Mouse (Mus musculus) limb, embryonic 11.5 days (tissue): ENCODE data around the gene Enah. TPM values are rescaled to one million over a fixed set of nuclear protein-coding genes. Genes with fewer than 3 reads are reported as not detected.

ENCODE experiments used
- ATAC-seq: fragments of 200-750 bp; cut with Nextera tagmentation; 2 replicates; pipeline ENCODE4 v1.8.0; 2017; ENCODE audit warnings: low read depth; ENCODE audit not compliant: insufficient number of reproducible peaks, low FRiP score, low TSS enrichment
- DNase-seq: peaks from one replicate; pipeline ENCODE4 v3.0.0-alpha.2; 2015; ENCODE audit warnings: low spot score
- H3K27ac ChIP-seq: fragments of 300-500 bp; sonication (generic); replicated peaks from 2 replicates; pipeline ENCODE4 v1.5.1; 2014; ENCODE audit warnings: low read depth, mild to moderate bottlenecking, low read length
- H3K27me3 ChIP-seq: fragments of 300-500 bp; sonication (generic); 2 replicates; pipeline ENCODE4 v1.6.1; 2014; ENCODE audit warnings: mild to moderate bottlenecking, low read length, mixed read lengths; ENCODE audit not compliant: control insufficient read depth, insufficient read depth
- H3K36me3 ChIP-seq: fragments of 300-500 bp; sonication (generic); 2 replicates; pipeline ENCODE4 v1.6.1; 2014; ENCODE audit warnings: mild to moderate bottlenecking, low read length, moderate library complexity, mixed read lengths; ENCODE audit not compliant: control insufficient read depth, insufficient read depth
- H3K4me1 ChIP-seq: fragments of 300-500 bp; sonication (generic); 2 replicates; pipeline ENCODE4 v1.6.1; 2014; ENCODE audit warnings: low read length, mixed read lengths; ENCODE audit not compliant: control insufficient read depth, insufficient read depth
- H3K4me2 ChIP-seq: fragments of 300-500 bp; sonication (generic); 2 replicates; pipeline ENCODE4 v1.6.1; 2014; ENCODE audit warnings: low read depth, mild to moderate bottlenecking, moderate library complexity; ENCODE audit not compliant: severe bottlenecking
- H3K4me3 ChIP-seq: fragments of 300-500 bp; sonication (generic); 2 replicates; pipeline ENCODE4 v1.5.1; 2014; ENCODE audit warnings: low read depth, low read length
- H3K9ac ChIP-seq: fragments of 300-500 bp; sonication (generic); 2 replicates; pipeline ENCODE4 v1.6.1; 2014; ENCODE audit warnings: mild to moderate bottlenecking, low read length
- H3K9me3 ChIP-seq: fragments of 300-500 bp; sonication (generic); 2 replicates; pipeline ENCODE4 v1.6.1; 2016; ENCODE audit warnings: low read length; ENCODE audit not compliant: control insufficient read depth
- WGBS: fragments of 180-500 bp; shearing (Covaris S2); extraction: QIAGEN DNeasy Blood & Tissue Kit; methylation state at CpG from one replicate; pipeline ENCODE4 v1.1.7; 2014; 5-methylcytosine and 5-hydroxymethylcytosine counted together
- polyA plus RNA-seq: library from polyadenylated mRNA; unstranded; fragments of >200 nt; fragmentation: Nextera tagmentation; extraction: Ambion mirVana; gene quantifications from 2 replicates; pipeline ENCODE4 v1.2.1, GENCODE M21; 2014

The Enah gene
- polyA plus RNA-seq, 1 experiment from 2014 or later: 28.5 TPM

- no peaks in the 10 kb centered on the region for H3K9me3 ChIP-seq
- no peak overlapping the region for H3K9ac ChIP-seq
- H3K4me3 ChIP-seq: no peak overlapping the region
- no peak overlapping the region for H3K27ac ChIP-seq
- 89% methylated on average over 7 of the region's 7 CpGs for WGBS
- no peak for ATAC-seq
- no peaks in the 10 kb centered on the region for H3K36me3 ChIP-seq
- H3K27me3 ChIP-seq: no peaks in the 10 kb centered on the region
- no peaks in the 10 kb centered on the region for H3K4me1 ChIP-seq
- DNase-seq: no peak
- H3K4me2 ChIP-seq: no peak overlapping the region
Measured at GRCm38 (mm10) chr1:181889670-181890069, 130.1 kb downstream of the Enah start.

GRCm38 (mm10) chr1:181888801-181889200, 131.0 kb downstream of the Enah start:
- no peaks in the 10 kb centered on the region for H3K36me3 ChIP-seq
- H3K9me3 ChIP-seq: no peaks in the 10 kb centered on the region
- ATAC-seq (peak; percentile 57; the same call in 1 of the 2 replicates), DNase-seq (peak; percentile 94)
- no peak overlapping the region for H3K9ac ChIP-seq
- no peaks in the 10 kb centered on the region for H3K27me3 ChIP-seq
- H3K4me3 ChIP-seq: no peak overlapping the region
- H3K27ac ChIP-seq: no peak overlapping the region
- WGBS: 7% methylated on average over 11 of the region's 11 CpGs
- H3K4me2 ChIP-seq: no peak overlapping the region
- H3K4me1 ChIP-seq: no peaks in the 10 kb centered on the region

GRCm38 (mm10) chr1:181881532-181881931, 138.3 kb downstream of the Enah start:
- Histone ChIP-seq H3K36me3 (no peaks in the 10 kb centered on the region), H3K9ac (no peak overlapping the region), H3K27ac (no peak overlapping the region), H3K9me3 (no peaks in the 10 kb centered on the region), H3K4me1 (no peaks in the 10 kb centered on the region), H3K27me3 (no peaks in the 10 kb centered on the region), H3K4me3 (no peak overlapping the region), H3K4me2 (no peak overlapping the region)
- 29% methylated on average over 8 of the region's 8 CpGs for WGBS
- ATAC-seq (peak; percentile 52; the same call in 1 of the 2 replicates), DNase-seq (peak; percentile 73)

GRCm38 (mm10) chr1:181880752-181881325, 139.0 kb downstream of the Enah start:
- DNase-seq (peak; percentile 38), ATAC-seq (no peak; the same call in 1 of the 2 replicates)
- H3K27ac ChIP-seq: no peak overlapping the region
- 53% methylated on average over 15 of the region's 15 CpGs for WGBS
- no peaks in the 10 kb centered on the region for H3K36me3 ChIP-seq
- no peak overlapping the region for H3K4me2 ChIP-seq
- no peak overlapping the region for H3K4me3 ChIP-seq
- H3K9me3 ChIP-seq: no peaks in the 10 kb centered on the region
- no peaks in the 10 kb centered on the region for H3K4me1 ChIP-seq
- no peaks in the 10 kb centered on the region for H3K27me3 ChIP-seq
- no peak overlapping the region for H3K9ac ChIP-seq

- Histone ChIP-seq H3K27me3 (no peaks in the 10 kb centered on the region), H3K4me3 (no peak overlapping the region), H3K9ac (no peak overlapping the region), H3K27ac (no peak overlapping the region), H3K4me2 (no peak overlapping the region), H3K36me3 (no peaks in the 10 kb centered on the region), H3K9me3 (no peaks in the 10 kb centered on the region), H3K4me1 (no peaks in the 10 kb centered on the region)
- 70% methylated on average over 5 of the region's 5 CpGs for WGBS
- no peak for DNase-seq
- ATAC-seq: no peak
Measured at GRCm38 (mm10) chr1:181878436-181878835, 141.4 kb downstream of the Enah start.

- no peak overlapping the region for H3K4me3 ChIP-seq
- no peaks in the 10 kb centered on the region for H3K27me3 ChIP-seq
- no peak overlapping the region for H3K4me2 ChIP-seq
- H3K4me1 ChIP-seq: no peaks in the 10 kb centered on the region
- ATAC-seq (no peak), DNase-seq (no peak)
- WGBS: 58% methylated on average over 5 of the region's 5 CpGs
- H3K36me3 ChIP-seq: no peaks in the 10 kb centered on the region
- no peak overlapping the region for H3K27ac ChIP-seq
- no peaks in the 10 kb centered on the region for H3K9me3 ChIP-seq
- no peak overlapping the region for H3K9ac ChIP-seq
Measured at GRCm38 (mm10) chr1:181877088-181877487, 142.7 kb downstream of the Enah start.

GRCm38 (mm10) chr1:181876656-181877055, 143.1 kb downstream of the Enah start:
- Histone ChIP-seq H3K4me3 (no peak overlapping the region), H3K4me2 (no peak overlapping the region), H3K27ac (no peak overlapping the region), H3K4me1 (no peaks in the 10 kb centered on the region), H3K36me3 (no peaks in the 10 kb centered on the region), H3K9me3 (no peaks in the 10 kb centered on the region), H3K9ac (no peak overlapping the region), H3K27me3 (no peaks in the 10 kb centered on the region)
- DNase-seq (no peak), ATAC-seq (no peak)
- WGBS: 76% methylated on average over 3 of the region's 3 CpGs

GRCm38 (mm10) chr1:181873086-181873920, 146.5 kb downstream of the Enah start:
- Histone ChIP-seq H3K9me3 (no peaks in the 10 kb centered on the region), H3K4me2 (no peak overlapping the region), H3K27ac (no peak overlapping the region), H3K9ac (no peak overlapping the region), H3K27me3 (no peaks in the 10 kb centered on the region), H3K36me3 (no peaks in the 10 kb centered on the region), H3K4me1 (no peaks in the 10 kb centered on the region), H3K4me3 (no peak overlapping the region)
- no peak for ATAC-seq
- DNase-seq: no peak
- 86% methylated on average over 9 of the region's 9 CpGs for WGBS
